Mouse (Mus musculus) CD4-positive, CD25-positive, alpha-beta regulatory T cell (primary cell): Measurements from ENCODE around the gene Vars2. TPM values are rescaled to one million over a fixed set of nuclear protein-coding genes. Genes with fewer than 3 reads are reported as not detected.

Source experiments
- polyA plus RNA-seq: library from polyadenylated mRNA; unstranded; fragments of 100-300 nt; shearing (Covaris generic); gene quantifications from one replicate; pipeline ENCODE4 v1.2.1, GENCODE M21; 2017

Gene Vars2
- polyA plus RNA-seq, result 36.5 TPM

GRCm38 (mm10) chr17:35667334-35668065 lies at the start of gene Vars2:
Gene Vars2, minus strand, starts transcription at chr17:35667592.

GRCm38 (mm10) chr17:35704621-35705464 lies 37.5 kb upstream of the Vars2 start, which contains the start of gene Ddr1:
Gene Ddr1, minus strand, starts transcription at chr17:35704621.

DNA sequence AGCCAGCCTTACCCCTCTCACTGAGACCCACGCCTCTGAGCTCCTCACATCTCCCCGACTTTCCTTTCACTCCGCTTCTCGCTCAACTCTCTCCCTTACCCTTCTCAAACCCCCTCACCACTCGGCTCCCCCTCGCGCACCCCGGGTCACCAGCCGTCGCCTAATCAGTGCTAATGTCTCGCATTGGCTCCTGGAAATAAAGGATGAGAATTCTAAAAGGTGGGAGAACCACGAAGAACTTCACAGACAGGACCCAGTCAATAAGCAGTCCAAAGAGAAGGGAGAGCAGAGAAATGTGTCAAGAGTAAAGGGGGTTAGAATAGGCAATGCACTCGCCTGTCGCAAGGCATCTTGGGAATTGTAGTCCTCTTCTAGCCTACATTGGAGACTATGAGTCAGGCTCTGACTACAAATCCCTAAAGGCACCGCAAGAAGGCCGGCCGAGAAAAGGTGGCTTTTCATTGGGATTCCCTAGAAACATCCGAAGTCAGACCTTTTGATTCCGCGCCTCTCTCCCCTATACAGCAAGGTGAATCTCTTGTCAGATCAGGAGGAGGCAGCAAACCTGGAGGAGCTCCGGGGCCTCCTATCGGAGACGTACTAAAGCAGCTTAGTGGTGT lies 6.1 kb upstream of the Vars2 start, which contains the start of gene Gtf2h4:
Gtf2h4 (minus strand) TSS at position 324 of the 620 bp plus-strand sequence.

GRCm38 (mm10) chr17:35643609-35644236 lies 23.7 kb downstream of the Vars2 start, which contains the start of gene Mucl3:
Gene Mucl3, minus strand, starts transcription at chr17:35643695.

GRCm38 (mm10) chr17:35626537-35626936 lies 40.9 kb downstream of the Vars2 start, which contains the start of gene Gm9573:
Gene Gm9573, minus strand, starts transcription at chr17:35626637.

Other genes with a start within 250 kb of the Vars2 start
- gene H2-Q6, start 242.7 kb downstream of the Vars2 start, polyA plus RNA-seq, result 632 TPM
- 2,029 TPM for gene H2-Q7, start 228.4 kb downstream of the Vars2 start, polyA plus RNA-seq
- 20.6 TPM for gene H2-Q10, start 197.5 kb downstream of the Vars2 start, polyA plus RNA-seq
- 0.13 TPM for gene Pou5f1, start 161.6 kb downstream of the Vars2 start, polyA plus RNA-seq
- gene Tcf19, start 150.8 kb downstream of the Vars2 start, polyA plus RNA-seq, result 14.8 TPM
- gene Cchcr1, start 150.5 kb downstream of the Vars2 start, polyA plus RNA-seq, result 9.9 TPM
- gene Psors1c2, start 134.4 kb downstream of the Vars2 start, polyA plus RNA-seq, result not detected
- gene Cdsn, start 115.5 kb downstream of the Vars2 start, polyA plus RNA-seq, result not detected
- gene 2300002M23Rik, start 100.1 kb downstream of the Vars2 start, polyA plus RNA-seq, result not detected
- not detected for gene Sfta2, start 66.0 kb downstream of the Vars2 start, polyA plus RNA-seq
- gene Gm9573, start 41.0 kb downstream of the Vars2 start, polyA plus RNA-seq, result not detected
- 0.07 TPM for gene Mucl3, start 23.9 kb downstream of the Vars2 start, polyA plus RNA-seq
- gene Gtf2h4, start 6.1 kb upstream of the Vars2 start, polyA plus RNA-seq, result 31.0 TPM
- 6.1 TPM for gene Ddr1, start 37.0 kb upstream of the Vars2 start, polyA plus RNA-seq
- gene Ier3, start 154.1 kb upstream of the Vars2 start, polyA plus RNA-seq, result 0.53 TPM
- gene Flot1, start 155.6 kb upstream of the Vars2 start, polyA plus RNA-seq, result 52.9 TPM
- gene Tubb5, start 170.7 kb upstream of the Vars2 start, polyA plus RNA-seq, result 111 TPM
- gene Mdc1, start 173.9 kb upstream of the Vars2 start, polyA plus RNA-seq, result 12.9 TPM
- gene Nrm, start 193.7 kb upstream of the Vars2 start, polyA plus RNA-seq, result 27.5 TPM
- 592 TPM for gene Ppp1r18, start 198.0 kb upstream of the Vars2 start, polyA plus RNA-seq
- gene Dhx16, start 212.2 kb upstream of the Vars2 start, polyA plus RNA-seq, result 62.8 TPM
- gene 2310061I04Rik, start 229.8 kb upstream of the Vars2 start, polyA plus RNA-seq, result 41.8 TPM
- gene Atat1, start 242.5 kb upstream of the Vars2 start, polyA plus RNA-seq, result 19.2 TPM
- 80.8 TPM for gene Mrps18b, start 248.8 kb upstream of the Vars2 start, polyA plus RNA-seq
- 56.7 TPM for gene Ppp1r10, start 248.8 kb upstream of the Vars2 start, polyA plus RNA-seq